Mouse (Mus musculus) retina, embryonic 14.5 days (tissue): ENCODE data around the gene Oat.

Source experiments
- DNase-seq: peaks from one replicate; pipeline ENCODE4 v3.0.0-alpha.2; 2015; ENCODE audit warnings: low spot score

Oat gene

GRCm38 (mm10) chr7:132576116-132576650 is at the start of gene Oat:
Gene Oat, minus strand, starts transcription at chr7:132576398.
- DNase-seq, result peak; percentile 97

GRCm38 (mm10) chr7:132624161-132624560 is 48.0 kb upstream of the Oat start:
- peak; percentile 16 for DNase-seq

- DNase-seq, result no peak
These were observed 44.0 kb upstream of the Oat start for GRCm38 (mm10) chr7:132619975-132620918.

- DNase-seq, result no peak
These were observed 43.4 kb upstream of the Oat start for GRCm38 (mm10) chr7:132619549-132619948.

GRCm38 (mm10) chr7:132617021-132617564 is 40.9 kb upstream of the Oat start:
- DNase-seq, result no peak

- DNase-seq, result no peak
These were observed 40.2 kb upstream of the Oat start for GRCm38 (mm10) chr7:132616391-132616790.

GRCm38 (mm10) chr7:132615346-132615745 is 39.1 kb upstream of the Oat start:
- no peak for DNase-seq

GRCm38 (mm10) chr7:132611530-132611929 is 35.3 kb upstream of the Oat start:
- DNase-seq, result no peak

GRCm38 (mm10) chr7:132610468-132611318 is 34.5 kb upstream of the Oat start, which contains the start of gene Lhpp:
Gene Lhpp, plus strand, starts transcription at chr7:132610638.
- peak; percentile 81 for DNase-seq

- DNase-seq, result no peak
These were observed 32.3 kb upstream of the Oat start for GRCm38 (mm10) chr7:132608316-132609020.

- no peak for DNase-seq
These were observed 29.5 kb upstream of the Oat start for GRCm38 (mm10) chr7:132605689-132606088.

- DNase-seq, result no peak
These were observed 28.5 kb upstream of the Oat start for GRCm38 (mm10) chr7:132604720-132605119.

- no peak for DNase-seq
These were observed 24.7 kb upstream of the Oat start for GRCm38 (mm10) chr7:132600926-132601325.

- DNase-seq, result no peak
These were observed 23.8 kb upstream of the Oat start for GRCm38 (mm10) chr7:132600026-132600425.

- DNase-seq, result peak; percentile 51
These were observed 23.1 kb upstream of the Oat start, which contains the start of gene Nkx1-2 for GRCm38 (mm10) chr7:132599071-132599975. Gene Nkx1-2, minus strand, starts transcription at chr7:132599637.

GRCm38 (mm10) chr7:132597251-132598041 is 21.2 kb upstream of the Oat start:
- peak; percentile 45 for DNase-seq

GRCm38 (mm10) chr7:132596557-132597250 is 20.5 kb upstream of the Oat start:
- no peak for DNase-seq

GRCm38 (mm10) chr7:132595787-132596186 is 19.6 kb upstream of the Oat start:
- DNase-seq, result no peak

- DNase-seq, result no peak
These were observed 18.1 kb upstream of the Oat start for GRCm38 (mm10) chr7:132594325-132594724.
